Mouse (Mus musculus): ENCODE data around the gene Taok3.
A peak's percentile ranks its signal among the peaks of the same experiment; 100 is the strongest.

The Taok3 gene

DNA sequence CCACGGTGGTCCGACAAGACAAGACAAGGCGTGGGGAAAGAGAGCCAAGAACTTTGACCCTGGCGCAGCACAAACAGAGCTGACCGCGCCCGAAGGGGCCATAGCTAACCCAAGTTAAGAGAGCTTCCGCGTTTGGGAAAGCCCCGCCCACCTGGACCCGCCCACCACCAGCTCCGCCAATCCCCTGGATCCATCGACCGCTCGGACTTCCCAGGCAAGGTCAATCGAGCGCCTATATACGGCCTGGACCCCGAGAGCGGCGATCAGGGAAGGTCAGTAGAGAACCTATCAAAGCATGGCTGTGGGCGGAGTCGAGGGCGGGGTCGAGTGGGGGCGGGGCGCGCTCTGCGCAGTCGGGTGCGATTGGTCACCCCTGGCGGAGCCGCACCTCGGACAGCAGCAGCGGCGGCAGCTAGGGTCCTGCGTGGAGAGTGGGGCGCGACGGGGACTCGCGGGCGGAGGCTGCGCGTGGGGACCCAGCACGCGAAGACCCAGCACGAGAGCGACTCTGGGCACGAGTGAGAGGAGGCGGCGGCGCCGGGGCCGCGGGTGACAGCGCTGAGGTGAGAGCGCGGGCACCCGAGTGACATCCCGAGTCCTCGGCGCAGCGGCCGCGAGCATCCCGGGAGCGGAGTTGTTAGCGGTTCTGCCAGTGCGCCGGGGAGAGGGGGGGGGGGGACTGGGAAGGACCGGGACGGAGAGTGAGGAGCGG is at the start of gene Taok3:
Gene Taok3, plus strand, starts transcription at position 353 of the 712 bp plus-strand sequence.
- DNase-seq (ENCODE audit: low read depth, low spot score) = peak; percentile 98

DNA sequence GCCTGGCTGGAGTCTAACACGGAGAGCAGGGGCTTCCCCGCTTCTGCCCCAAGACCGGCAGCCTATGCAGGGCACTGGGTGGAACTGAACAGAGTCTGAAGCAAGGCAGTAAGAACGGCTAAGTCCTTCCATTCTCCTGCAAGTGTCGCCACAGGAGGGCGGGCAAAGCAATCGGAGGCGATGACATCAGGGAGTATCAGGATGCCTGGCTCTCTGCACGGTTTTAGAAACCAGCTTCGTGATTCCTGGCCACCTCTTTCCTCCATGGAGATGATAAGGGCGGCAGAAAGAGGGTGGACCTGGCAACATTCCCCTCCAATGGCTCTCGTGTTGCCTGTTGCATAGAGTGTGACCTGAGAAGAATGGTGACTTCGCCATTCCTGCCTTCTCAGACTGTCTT is 32.2 kb upstream of the Taok3 start:
- DNase-seq (ENCODE audit: low read depth, low spot score) = no peak

DNA sequence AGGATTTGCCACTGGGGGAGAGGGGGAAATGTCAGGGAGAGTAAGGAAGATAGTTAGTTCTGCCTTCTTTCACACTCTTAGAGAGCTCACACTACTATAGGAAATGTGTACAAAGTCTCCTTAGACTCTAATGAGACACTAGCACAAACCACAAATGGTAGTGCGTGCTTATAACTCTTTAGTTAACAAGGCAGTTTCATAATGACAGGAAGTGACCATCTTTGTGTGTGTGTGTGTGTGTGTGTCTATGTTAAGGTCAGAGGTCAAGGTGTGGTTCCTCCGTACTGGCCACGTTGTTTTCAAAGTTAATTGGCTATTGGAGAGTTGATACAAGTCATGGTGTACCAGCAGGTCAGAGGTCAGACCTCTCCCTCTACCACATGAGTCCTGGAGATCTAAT is 30.8 kb upstream of the Taok3 start:
- no peak for DNase-seq (ENCODE audit: low read depth, low spot score)

DNA sequence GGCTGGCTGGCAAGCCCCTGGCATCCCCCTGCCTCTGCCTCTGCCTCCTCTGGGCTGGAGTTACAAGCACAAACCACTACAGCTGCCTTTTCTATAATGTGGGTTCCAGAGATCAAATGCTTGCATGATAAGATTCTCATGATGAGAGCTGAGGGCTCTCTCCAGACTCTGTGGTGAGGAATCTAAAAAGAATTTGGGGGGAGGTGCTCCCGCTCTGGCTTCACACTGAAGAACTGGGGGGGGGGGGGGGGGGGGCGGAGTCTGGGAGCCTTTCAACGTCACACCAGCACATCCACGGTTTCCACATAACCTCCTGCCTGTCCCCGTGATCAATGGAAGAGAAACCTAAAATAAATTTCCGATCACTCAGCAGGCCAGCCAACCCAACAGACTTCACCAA is 30.1 kb upstream of the Taok3 start:
- no peak for DNase-seq (ENCODE audit: low read depth, low spot score)

DNA sequence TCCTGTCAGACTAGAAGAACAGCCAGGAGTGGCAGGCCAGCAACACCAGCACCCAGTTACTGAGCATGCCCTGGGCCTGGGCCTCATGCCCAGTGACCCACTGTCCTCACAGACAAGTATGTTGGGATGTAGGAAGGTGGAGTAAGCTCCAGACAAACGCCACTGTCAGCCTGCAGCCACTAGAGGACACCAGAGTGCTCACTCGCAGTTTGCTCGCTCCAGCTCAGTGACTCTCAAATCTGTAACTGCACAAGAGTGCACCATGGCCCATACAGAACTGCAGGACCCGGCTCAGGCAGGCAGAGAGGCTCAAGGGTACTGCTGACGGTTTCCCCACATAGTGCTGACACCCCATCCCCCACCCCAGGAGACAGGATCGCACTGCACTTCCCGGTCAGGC is 25.5 kb upstream of the Taok3 start:
- DNase-seq (ENCODE audit: low read depth, low spot score) = peak; percentile 48

DNA sequence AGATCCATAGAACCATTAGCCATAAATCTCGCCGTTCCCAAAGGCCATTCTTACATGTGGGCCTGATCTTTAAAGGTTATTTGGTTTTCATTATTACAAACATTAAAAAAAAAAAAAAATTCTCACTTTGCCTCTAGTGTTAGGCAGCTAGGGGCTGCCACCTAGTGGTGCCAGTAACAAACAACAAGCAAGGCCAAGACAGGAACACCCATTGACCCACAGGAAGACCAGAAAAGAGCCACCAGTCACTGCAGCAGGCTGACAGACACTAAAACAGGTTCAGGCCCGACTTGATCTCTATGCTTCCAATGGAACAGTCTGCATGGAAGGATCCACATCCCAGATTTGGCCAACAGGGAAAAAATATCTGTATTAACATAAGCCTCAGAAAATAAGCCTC is 23.2 kb upstream of the Taok3 start:
- DNase-seq (ENCODE audit: low read depth, low spot score) = no peak

DNA sequence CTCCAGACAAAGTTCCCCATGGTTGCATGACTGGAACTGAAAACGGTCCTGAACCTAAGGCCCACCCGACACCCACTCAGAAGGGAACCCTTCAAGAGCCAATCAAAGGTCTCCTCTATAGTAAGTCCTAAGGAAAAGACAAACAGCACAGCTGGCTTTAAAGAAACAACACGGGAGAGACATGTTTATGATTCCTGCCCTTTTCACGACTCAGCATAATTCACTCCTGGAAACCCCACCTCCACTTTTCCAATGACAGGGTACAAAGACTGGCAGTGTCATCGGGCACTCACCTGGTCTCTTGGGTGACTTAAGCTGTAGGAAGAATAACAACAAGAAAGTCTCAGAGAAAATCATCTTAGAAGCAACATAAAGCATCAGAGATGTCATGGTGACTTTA is 20.9 kb upstream of the Taok3 start:
- DNase-seq (ENCODE audit: low read depth, low spot score) = no peak

DNA sequence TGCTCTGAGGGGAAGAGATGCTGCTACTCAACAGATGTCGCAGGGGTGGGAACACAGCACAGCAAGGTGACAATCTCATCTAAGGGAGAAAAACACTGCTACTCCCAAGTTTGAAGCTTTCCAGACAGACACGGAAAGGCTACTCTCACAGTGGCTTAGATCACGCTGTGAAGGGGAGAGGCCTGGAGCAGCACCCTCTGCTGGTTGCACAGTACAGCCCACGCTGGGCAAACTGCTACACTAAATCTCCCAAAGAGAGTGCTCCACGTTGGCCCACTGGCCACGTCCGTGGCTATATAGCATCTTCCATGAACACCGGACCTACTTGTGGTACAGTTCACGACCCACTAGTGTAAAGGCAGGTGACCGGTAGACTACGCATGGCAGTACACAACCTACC is 20.2 kb upstream of the Taok3 start:
- no peak for DNase-seq (ENCODE audit: low read depth, low spot score)

DNA sequence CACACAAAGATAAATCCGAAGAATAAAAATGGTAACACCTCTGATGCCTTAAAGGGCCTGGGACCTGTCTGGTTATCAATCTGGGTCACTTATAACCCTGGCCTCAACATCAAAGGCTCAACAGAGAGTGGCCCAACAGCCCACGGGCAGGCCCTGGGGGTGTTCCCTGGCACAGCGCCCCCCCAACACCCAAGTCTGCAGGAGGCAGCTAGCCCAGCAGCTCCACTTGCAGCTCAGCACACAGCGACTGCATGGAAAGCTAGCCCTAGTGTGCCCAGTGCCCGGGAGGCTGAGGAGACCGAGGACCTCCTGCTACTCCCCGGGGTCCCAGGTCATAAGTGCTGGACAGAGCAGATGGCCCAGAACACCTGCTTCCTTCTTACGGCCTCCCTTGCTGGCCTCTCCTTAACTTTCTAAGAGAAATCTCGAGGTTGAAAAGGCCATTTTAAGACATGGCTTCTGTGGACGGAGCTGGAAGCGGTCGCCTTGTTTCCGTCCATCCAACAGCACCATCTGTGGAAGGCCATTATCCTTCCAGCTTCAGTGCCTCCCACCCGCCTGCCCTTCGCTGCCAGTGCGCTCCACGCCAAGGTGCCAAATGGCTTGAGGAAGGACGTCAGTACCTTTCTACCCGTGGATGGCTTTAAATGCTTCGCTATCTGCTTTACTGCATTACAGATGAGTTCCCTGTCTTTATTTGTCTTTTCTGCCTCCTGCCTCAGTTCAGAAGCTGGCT is 16.6 kb upstream of the Taok3 start:
- no peak for DNase-seq (ENCODE audit: low read depth, low spot score)

DNA sequence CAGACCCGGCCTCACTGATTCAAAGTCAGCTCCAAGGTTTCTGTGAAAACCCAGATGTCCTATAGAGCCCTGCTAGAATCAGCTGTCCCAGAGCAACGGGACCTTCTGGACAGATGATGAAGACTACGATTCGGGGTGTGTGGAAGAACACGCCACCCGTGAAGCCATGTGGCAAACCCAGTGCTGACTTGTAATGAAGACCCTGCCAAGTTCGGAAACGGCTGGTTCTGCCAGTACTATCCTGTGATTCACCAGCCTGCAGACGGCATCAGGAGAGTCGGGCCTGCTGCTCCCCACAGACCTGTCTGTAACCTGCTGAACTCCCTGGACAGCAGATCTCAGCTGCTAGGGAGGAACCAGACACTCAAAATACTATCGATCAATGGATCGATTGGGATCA is 15.6 kb upstream of the Taok3 start:
- no peak for DNase-seq (ENCODE audit: low read depth, low spot score)

DNA sequence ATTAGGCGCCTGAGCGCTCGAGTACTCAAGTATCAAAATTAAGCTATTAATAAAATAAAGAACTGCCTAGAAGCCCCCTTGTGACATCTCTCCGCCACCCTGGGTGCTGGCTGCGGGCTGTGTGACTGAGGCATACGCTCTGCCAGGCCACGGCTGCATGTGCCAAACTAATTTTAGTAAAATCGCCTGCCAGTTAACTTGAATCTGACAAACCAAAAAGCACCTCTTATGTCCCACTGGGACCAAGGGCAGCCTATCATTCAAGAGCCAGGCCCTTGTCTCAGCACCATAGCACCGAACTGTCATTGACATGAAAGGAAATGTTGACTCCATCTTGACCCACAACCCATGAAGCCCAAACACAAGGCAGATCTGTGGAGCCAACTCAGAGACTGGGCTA is 14.2 kb upstream of the Taok3 start:
- DNase-seq (ENCODE audit: low read depth, low spot score) = no peak

DNA sequence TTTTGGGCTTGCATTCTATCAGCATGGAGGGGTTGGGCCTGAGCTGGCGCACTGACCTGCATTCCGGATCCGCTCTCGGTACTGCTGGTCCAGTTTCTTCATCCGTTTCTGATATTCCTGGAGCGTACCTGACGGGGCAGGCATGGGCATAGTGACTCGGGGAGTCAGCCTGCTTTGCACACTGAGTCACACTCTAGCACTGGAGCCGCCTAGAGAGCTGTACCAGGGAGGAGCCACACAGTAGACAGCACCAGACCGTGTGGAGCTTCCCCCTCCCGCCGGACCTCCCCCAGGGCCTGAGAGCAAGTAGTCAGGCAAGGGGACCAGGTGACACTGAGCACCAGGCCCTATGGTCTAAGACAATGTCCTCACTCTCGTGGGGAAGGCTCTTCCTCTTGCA is 11.6 kb upstream of the Taok3 start:
- no peak for DNase-seq (ENCODE audit: low read depth, low spot score)

DNA sequence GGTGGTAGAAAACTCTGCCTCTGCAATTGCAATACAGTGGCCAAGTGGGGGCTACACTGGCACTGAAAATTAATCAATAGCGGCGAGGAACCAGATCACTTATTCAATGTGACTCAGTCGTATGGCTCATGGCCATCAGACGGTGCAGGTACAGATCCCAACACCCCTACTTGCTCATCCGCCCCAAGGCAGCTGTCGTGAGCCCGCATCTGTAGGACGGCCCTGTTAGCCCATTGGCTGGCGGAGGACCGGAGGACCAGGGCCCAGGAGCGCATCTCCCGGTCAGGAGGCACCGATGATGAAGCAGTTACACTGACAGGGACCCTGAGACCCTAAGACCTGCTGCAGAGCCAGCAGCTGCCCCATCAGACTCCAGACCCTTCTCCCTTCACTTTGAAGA is 11.2 kb upstream of the Taok3 start:
- no peak for DNase-seq (ENCODE audit: low read depth, low spot score)

DNA sequence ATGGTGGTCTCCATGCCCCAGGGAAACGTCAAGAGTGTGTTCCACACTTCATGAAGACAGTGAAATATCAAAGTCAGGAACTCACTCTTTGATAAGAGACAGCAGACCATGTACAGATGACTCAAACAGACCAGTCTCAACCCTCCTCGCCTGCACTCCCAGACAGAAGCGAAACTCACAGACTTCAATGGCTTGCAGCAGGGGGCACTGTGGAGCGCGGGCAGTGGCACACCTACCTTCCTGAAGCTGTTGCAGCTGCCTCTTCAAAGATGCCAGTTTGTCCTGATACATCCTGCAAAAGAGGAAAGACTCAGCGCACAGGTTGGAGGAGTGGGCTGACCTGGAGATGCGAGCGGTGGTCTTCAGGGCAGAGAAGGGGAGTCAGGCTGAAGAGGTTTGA is 10.4 kb upstream of the Taok3 start:
- DNase-seq (ENCODE audit: low read depth, low spot score) = no peak

DNA sequence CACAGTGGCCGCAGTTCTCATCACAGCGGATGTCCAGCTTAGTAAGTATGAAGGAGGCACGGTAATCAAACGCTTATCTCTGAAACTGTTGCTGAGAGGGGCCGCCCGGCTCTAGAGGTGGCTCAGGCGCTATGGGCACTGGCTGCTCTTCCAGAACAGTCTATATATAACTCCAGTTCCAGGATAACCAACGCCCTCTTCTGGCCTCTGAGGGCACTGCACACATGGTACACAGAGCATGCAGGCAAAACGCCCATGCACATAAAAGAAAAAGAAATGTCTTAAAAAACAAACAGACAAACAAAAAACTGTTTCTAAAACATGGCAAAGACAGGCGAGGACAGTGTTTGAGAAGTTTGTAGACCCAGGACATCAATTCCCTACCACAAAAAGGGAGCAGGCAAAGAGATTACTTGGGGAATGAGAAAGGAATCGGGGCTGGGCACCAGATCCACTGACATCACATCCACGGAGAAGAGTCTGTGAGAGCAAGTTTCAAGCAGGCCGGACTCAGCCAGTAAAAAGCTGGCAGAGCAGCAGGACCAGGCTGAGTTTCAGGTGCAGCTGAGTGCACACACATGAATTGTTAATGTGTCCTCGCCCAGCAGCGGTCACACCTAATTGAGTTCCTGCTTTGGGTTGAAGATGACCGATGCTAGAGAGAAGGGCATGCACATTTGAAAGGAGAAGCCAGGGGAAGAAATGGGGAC is 8.7 kb upstream of the Taok3 start:
- no peak for DNase-seq (ENCODE audit: low read depth, low spot score)

DNA sequence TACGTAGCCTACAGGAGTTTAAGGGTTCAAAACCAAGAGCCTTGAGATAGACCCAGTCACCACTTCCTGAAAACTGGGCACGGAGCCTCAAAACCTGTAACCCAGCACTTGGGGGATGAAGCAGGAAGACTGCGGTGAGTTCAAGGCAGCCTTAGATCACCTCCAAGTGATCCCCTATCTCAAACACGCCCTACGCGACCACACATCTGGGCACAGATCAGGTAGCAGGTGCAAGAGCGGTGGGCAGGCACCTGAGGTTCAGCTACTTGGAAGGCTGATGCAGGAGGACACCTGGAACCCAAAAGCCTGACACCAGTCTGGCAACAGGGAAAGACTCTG is 8.2 kb upstream of the Taok3 start:
- DNase-seq (ENCODE audit: low read depth, low spot score) = no peak

DNA sequence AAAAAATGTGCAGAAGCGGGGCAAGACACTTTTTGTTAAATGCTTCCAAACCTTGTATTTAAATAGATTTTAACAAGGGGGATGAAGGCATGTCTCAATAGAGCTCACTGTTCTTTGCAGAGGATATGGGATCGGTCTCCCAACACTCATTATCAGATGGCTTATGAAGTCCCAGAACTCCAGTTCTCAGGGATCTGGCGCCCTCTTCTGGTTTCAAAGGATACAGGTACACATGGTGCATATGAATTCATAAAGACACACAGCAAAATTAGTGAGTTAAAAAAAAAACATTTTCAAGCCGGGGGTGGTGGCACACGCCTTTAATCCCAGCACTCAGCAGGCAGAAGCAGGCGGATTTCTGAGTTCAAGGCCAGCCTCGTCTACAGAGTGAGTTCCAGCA is 6.6 kb upstream of the Taok3 start:
- DNase-seq (ENCODE audit: low read depth, low spot score) = no peak

DNA sequence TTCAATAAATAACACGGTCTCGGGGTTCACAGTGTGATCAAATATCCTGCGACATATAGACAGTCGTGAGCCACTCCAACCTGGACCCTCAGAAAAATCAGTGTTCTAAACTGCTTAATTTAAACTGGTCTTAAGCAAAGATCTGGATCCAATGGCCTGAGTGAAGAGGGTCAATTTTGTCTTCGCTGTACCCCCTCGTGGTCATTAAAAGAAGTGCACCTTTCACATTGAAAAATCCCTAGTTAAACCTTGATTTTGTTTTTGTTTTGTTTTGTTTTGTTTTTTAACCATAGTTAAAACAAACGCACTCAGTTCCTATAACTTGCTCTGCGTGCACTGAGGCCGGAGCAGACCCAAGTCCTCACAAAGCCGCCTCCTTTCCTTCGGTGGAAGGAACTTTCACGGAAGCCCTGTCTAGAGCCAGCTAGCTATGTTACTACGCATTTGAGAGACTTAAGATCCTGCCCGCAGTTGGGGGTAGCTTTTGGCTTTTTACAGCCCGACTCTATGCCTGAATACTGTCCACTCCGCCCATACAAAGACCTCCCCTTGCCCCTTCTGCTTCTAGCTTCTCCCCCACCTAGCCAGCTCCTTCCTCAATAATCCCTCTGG is 5.2 kb upstream of the Taok3 start:
- no peak for DNase-seq (ENCODE audit: low read depth, low spot score)

DNA sequence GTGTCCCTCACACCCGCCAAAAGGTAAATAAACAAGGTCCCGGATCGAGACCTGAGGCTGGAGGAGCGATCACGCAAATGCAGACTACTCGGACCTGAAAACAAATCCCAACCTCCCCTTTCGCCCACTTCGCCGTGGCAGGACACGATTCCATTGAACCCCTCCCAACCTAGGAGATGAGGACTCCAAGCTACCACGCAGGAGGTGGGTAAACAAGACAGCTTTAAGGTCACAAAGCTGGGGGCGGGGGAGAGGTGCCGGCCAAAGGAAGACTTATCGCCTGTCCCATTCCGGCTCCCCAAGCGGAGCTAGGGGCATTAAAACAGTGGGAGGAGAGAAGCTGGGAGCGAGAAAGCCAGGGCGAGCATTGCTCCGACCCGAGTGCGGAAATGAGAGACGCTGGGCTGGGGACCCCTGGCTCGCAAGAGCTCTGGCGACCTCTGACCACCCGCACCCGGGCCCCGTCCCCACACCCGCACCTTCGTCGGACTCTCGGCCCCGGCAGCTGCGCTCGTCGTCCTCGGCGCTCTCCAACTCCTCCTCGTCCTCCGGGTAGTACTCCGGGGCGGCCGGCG is 4.6 kb upstream of the Taok3 start:
- DNase-seq (ENCODE audit: low read depth, low spot score) = no peak

DNA sequence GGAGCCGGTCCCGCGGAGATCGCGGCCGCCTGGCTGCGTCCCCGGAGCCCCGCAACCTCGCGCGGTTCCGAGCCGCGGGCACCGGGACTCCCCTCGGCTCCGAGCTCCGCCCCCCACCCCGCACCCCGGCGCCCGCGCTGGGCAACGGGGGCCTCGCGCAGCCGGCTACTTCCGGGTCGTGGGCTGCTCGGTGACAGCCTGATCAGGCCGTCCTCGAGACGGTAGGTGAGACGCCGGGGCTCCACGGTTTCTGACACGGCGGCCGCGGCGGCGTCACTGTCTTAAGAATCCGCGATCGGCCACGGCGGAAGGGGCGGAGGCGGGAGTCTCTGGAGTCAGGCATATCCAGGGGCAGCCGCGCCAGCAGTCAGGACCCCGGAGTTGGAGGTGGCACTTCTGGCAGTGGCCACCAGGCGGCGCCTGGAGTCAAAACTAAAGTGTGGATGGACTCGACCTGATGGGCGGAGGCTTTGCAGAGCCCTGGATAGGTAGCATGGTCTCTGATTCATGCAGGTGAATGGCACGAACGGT is 4.0 kb upstream of the Taok3 start, which contains the start of gene Suds3:
Gene Suds3, minus strand, starts transcription at position 278 of the 531 bp plus-strand sequence.
- DNase-seq (ENCODE audit: low read depth, low spot score) = peak; percentile 88

DNA sequence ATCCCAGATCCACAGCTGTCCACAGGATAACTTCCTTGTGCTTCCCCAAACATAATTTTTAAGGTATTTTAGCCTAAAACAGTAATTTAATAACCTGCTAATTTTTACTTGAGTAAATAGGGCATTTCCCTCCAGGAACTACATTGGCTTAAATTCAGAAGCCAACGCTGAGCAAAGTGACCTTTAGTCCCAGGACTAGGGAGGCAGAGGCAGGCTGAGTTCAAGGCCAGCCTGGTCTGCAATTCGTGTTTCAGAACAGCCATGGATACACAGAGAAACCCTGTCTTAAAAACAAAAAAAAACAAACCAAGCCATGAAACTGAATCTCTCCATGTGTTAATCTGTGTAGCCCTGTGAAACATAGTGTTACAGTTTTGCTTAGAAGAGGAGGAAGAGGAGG is 3.3 kb upstream of the Taok3 start:
- DNase-seq (ENCODE audit: low read depth, low spot score) = no peak

DNA sequence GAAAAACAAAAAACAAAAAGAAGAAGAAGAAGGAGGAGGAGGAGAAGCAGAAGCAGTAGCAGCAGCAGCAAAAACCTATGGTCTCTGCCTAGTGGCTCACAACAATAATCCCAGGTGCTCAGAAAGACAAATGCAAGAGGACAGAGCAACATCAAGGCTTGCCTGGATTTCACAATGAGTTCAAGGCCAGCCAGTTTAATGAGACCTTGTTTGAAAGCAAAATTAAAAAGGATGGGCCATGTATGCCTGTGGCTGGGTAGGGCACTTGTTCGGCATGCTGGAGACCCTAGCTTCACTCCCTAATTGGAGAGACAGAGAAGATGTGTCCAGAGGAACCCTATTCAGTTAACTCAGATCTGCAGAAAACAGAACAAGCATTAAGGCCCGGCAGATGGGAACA is 2.7 kb upstream of the Taok3 start:
- no peak for DNase-seq (ENCODE audit: low read depth, low spot score)
